Mouse (Mus musculus): ENCODE measurements around the gene Asxl2.

DNA sequence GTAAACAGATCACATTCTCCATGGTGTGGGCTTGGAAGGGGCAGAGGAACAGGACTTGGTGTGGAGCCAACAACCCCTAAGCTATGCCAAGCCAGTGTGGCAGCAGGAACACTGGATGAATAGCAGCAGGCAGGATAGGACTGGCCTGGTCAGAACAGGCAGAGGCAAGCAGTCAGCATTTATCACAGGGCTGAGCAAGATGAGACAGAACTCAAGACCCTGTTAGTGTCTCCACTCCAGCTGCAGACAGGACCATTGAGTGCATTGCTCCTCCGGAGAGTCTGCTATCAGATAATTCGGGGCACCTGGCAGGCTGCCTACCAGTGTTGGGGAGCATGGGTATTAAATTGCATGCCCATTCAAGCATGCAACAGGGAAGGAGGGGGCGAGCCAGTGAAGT lies 111.0 kb downstream of the Asxl2 start:
- no peak for TF ChIP-seq GATA1 (IDR thresholded peaks at IDR 0.05; ENCODE audit: borderline replicate concordance, low read length)
- TF ChIP-seq FLI1 (IDR thresholded peaks at IDR 0.05; ENCODE audit: low read length) = no peak
